ENCODE assay signal across 8 mouse cellular contexts in the genomic region with DNA sequence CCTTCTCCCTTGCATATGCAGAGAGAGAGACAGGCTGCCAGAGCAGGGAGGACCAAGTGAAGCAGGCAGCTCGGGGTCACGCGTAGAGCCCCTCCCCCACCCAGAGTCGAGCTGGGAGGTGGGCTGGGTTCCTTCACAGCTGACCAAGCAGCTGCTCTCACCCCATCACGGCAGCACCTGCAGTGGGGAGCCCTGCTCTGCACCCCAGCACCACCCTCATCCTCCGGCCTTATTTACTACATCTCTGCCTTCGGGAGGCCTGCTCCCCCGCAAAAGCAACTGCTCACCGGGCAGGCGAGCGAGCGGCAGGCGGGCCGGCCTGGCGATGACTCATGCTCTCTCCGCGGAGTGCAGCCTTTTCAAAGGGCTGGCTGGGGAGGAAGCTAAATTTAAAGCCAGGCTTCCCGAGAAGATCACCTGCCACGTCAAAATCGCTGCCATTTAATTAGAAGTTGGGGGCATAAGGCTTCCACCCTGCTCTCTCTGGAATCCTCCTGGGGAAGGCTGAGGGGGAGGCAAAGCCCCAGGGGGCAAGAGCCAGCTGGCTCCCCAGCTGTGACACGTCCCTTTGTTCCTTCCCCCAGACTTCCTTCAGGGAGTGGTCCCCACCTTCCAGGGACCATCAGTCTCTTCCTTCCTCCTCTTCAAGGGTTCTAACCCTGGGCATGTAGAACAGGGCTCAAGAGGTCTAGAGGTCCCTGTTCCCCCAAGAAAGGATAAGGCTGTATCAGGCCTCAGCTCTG. TPM values are rescaled to one million over a fixed set of nuclear protein-coding genes. Genes with fewer than 3 reads are reported as not detected.
DNase-seq lines count a peak whose midpoint lies in the region; ATAC-seq and TF ChIP-seq lines count a peak whose summit lies in the region.

No protein-coding gene starts in this region.

- no peaks in the 10 kb centered on the region for H3K27me3 ChIP-seq in forebrain, postnatal 0 days (ENCODE audit: insufficient read depth, low read length)
- peaks cover 76% of the 10 kb centered on the region for H3K27me3 ChIP-seq in hindbrain, embryonic 10.5 days (ENCODE audit: insufficient read depth, poor library complexity, severe bottlenecking)
- peaks cover 66% of the 10 kb centered on the region for H3K27me3 ChIP-seq in limb, embryonic 12.5 days
- no peaks in the 10 kb centered on the region for H3K27me3 ChIP-seq in midbrain, embryonic 16.5 days (ENCODE audit: control insufficient read depth, insufficient read depth, low read depth, low read length)

- no peak for ATAC-seq in cerebellum, adult (ENCODE audit: insufficient number of reproducible peaks, low FRiP score, low TSS enrichment)
- ATAC-seq in forebrain, postnatal 0 days: no peak
- no peak for ATAC-seq in limb, embryonic 12.5 days (ENCODE audit: insufficient number of reproducible peaks, insufficient read depth, low FRiP score, low TSS enrichment, low read depth)
- ATAC-seq in midbrain, embryonic 16.5 days: no peak

- H3K9me3 ChIP-seq in forebrain, postnatal 0 days (ENCODE audit: low read length): no peaks in the 10 kb centered on the region
- H3K9me3 ChIP-seq in hindbrain, embryonic 10.5 days: no peaks in the 10 kb centered on the region
- H3K9me3 ChIP-seq in limb, embryonic 12.5 days: no peaks in the 10 kb centered on the region
- no peaks in the 10 kb centered on the region for H3K9me3 ChIP-seq in midbrain, embryonic 16.5 days (replicated peaks; ENCODE audit: control insufficient read depth, low read length, poor library complexity, severe bottlenecking)

- peaks cover 9% of the 10 kb centered on the region for H3K4me1 ChIP-seq in forebrain, postnatal 0 days (ENCODE audit: insufficient read depth)
- peaks cover 45% of the 10 kb centered on the region for H3K4me1 ChIP-seq in hindbrain, embryonic 10.5 days (replicated peaks)
- peaks cover 26% of the 10 kb centered on the region for H3K4me1 ChIP-seq in limb, embryonic 12.5 days (replicated peaks)
- H3K4me1 ChIP-seq in midbrain, embryonic 16.5 days (ENCODE audit: control insufficient read depth, insufficient read depth, low read length): peaks cover 11% of the 10 kb centered on the region

- 5% methylated on average over 21 of the region's 21 CpGs for WGBS in forebrain, postnatal 0 days
- WGBS in hindbrain, embryonic 10.5 days: under 1% methylated on average over 21 of the region's 21 CpGs
- whole genome bisulfite sequencing in limb, embryonic 12.5 days: under 1% methylated on average over 21 of the region's 21 CpGs
- WGBS in midbrain, embryonic 16.5 days: 3% methylated on average over 18 of the region's 21 CpGs

- no peak overlapping the region for H3K4me3 ChIP-seq in forebrain, postnatal 0 days (ENCODE audit: low read depth, low read length)
- peak overlapping the region; percentile 44 for H3K4me3 ChIP-seq in hindbrain, embryonic 10.5 days
- H3K4me3 ChIP-seq in limb, embryonic 12.5 days (replicated peaks): peak overlapping the region; percentile 23
- no peak overlapping the region for H3K4me3 ChIP-seq in midbrain, embryonic 16.5 days (ENCODE audit: low read depth, low read length)

- no peaks in the 10 kb centered on the region for H3K36me3 ChIP-seq in forebrain, postnatal 0 days (ENCODE audit: insufficient read depth)
- no peaks in the 10 kb centered on the region for H3K36me3 ChIP-seq in hindbrain, embryonic 10.5 days
- no peaks in the 10 kb centered on the region for H3K36me3 ChIP-seq in limb, embryonic 12.5 days
- no peaks in the 10 kb centered on the region for H3K36me3 ChIP-seq in midbrain, embryonic 16.5 days (ENCODE audit: control insufficient read depth, insufficient read depth, low read length)

- H3K9ac ChIP-seq in forebrain, postnatal 0 days: peak overlapping the region; percentile 10; the same call in 1 of the 2 replicates
- H3K9ac ChIP-seq in limb, embryonic 12.5 days (replicated peaks): 0 out of 2 replicates have a peak overlapping the region, but pooled peaks have one; percentile 34
- peak overlapping the region; percentile 45 for H3K9ac ChIP-seq in midbrain, embryonic 16.5 days (ENCODE audit: low read depth, low read length)

- DNase-seq in cerebellum, adult 11-12 months: peak; percentile 46
- DNase-seq in cerebellum, adult 18-20 months: peak; percentile 62 to 65
- no peak for DNase-seq in forebrain, postnatal 0 days
- DNase-seq in hindbrain, embryonic 10.5 days (ENCODE audit: low spot score): peak; percentile 60
- peak; percentile 72 for DNase-seq in telencephalon, adult 2 months (ENCODE audit: low read depth, low spot score)

- H3K27ac ChIP-seq in forebrain, postnatal 0 days (ENCODE audit: low read depth, low read length): no peak overlapping the region
- H3K27ac ChIP-seq in hindbrain, embryonic 10.5 days: peak overlapping the region; percentile 80
- no peak overlapping the region for H3K27ac ChIP-seq in limb, embryonic 12.5 days
- no peak overlapping the region for H3K27ac ChIP-seq in midbrain, embryonic 16.5 days (ENCODE audit: low read length)

- H3K4me2 ChIP-seq in forebrain, postnatal 0 days (ENCODE audit: low read depth): 0 out of 2 replicates have a peak overlapping the region, but pooled peaks have one; percentile 17
- peak overlapping the region; percentile 54 for H3K4me2 ChIP-seq in limb, embryonic 12.5 days
- peak overlapping the region; percentile 34 for H3K4me2 ChIP-seq in midbrain, embryonic 16.5 days (ENCODE audit: low read length)

- TF ChIP-seq CTCF in forebrain, postnatal 0 days (IDR thresholded peaks at IDR 0.05; ENCODE audit: low read depth): no peak

RNA-seq across cellular contexts. Expression of a gene that starts 3.7 kb away (rescaled TPM):
- 28.8 and 48.4 TPM in 2 replicates for total RNA-seq in forebrain, postnatal 0 days (2014; rRNA removed)
- polyA plus RNA-seq in forebrain, postnatal 0 days (2015; fragmentation: Nextera tagmentation; extraction: Ambion mirVana): 10.8 and 19.0 TPM in 2 replicates
- 4.0 and 5.2 TPM in 2 replicates for polyA plus RNA-seq in hindbrain, embryonic 10.5 days (2016; fragmentation: Nextera tagmentation; extraction: Ambion mirVana)
- polyA plus RNA-seq in limb, embryonic 12.5 days (2016; fragmentation: Nextera tagmentation; extraction: Ambion mirVana): 1.3 and 1.8 TPM in 2 replicates
- 20.3 and 24.1 TPM in 2 replicates for polyA plus RNA-seq in midbrain, embryonic 16.5 days (2015; fragmentation: Nextera tagmentation; extraction: Ambion mirVana)

Comparison
In these comparisons a context has a peak if more than half of its experiments do, and no peak if none do; other contexts are left out.
1. H3K4me3 ChIP-seq: peak in hindbrain, embryonic 10.5 days (single experiment) and limb, embryonic 12.5 days (single experiment); none in forebrain, postnatal 0 days (single experiment) and midbrain, embryonic 16.5 days (single experiment).
2. Peak in every context shown above with its lines, with median percentiles within 50 percentile points of each other: H3K4me2 ChIP-seq and H3K9ac ChIP-seq.